Mouse (Mus musculus) heart, postnatal 25 days (tissue): ENCODE data around the gene Hrh2. TPM values are rescaled to one million over a fixed set of nuclear protein-coding genes. Genes with fewer than 3 reads are reported as not detected.

Experiments used
- DNase-seq: peaks from one replicate; pipeline ENCODE4 v3.0.0; 2022; ENCODE audit warnings: low spot score
- intact Hi-C: fragments of 180-260 bp; cut with DNase I; formaldehyde crosslinking; loops from one replicate; pipeline ENCODE4 v1.15.1; 2025
- total RNA-seq, 2 experiments: library from RNA; stranded (reverse); gene quantifications; 2 replicates each; pipeline ENCODE4 v1.2.3; 2021

The Hrh2 gene
- total RNA-seq = under 1 TPM; 0.10 to 0.28 TPM

- DNase-seq = no peak
- intact Hi-C loops = no loop called here
Observed at GRCm38 (mm10) chr13:54192021-54192481, at the start of gene Hrh2. Gene Hrh2 (plus strand): TSS chr13:54192129.

DNA sequence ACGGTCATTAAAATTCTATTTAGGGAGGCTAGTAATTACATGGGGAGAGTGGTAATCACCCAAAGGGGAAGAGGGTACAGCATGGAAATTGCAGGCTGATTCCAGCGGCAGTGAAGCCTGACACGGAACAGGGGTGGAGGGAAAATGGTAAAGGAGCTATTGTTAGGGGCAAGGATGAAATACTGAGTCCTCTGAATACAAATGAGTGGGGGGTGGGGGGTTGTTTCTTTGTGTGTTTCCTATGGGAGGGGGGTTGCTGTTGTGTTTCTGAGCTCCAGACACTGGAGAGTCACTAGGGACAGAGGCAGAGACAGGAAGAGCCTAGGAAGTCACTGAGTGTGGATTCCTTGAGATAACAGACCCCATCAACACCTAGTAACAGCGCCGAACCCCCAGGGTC is 48.1 kb upstream of the Hrh2 start:
- no peak for DNase-seq
- intact Hi-C loops = no loop called here

- no peak for DNase-seq
- intact Hi-C loops = no loop called here
Observed at GRCm38 (mm10) chr13:54144624-54145023, 47.3 kb upstream of the Hrh2 start.

DNA sequence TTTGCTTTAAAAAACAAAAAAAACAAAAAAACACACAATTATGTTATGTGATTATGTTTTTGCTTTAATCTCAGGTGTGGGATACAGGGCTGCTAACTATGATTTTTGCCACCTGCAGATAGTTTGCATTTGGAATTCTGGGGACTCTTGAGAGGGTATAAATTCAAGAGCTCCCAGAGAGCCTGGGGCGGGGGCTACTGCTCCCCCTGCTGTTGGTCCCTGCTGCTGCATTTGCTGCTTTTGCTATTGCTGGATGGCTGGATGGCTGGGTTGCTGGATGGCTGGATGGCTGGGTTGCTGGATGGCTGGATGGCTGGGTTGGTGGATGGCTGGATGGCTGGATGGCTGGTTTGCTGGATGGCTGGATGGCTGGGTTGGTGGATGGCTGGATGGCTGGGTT is 44.6 kb upstream of the Hrh2 start:
- DNase-seq = no peak
- intact Hi-C loops = no loop called here

DNA sequence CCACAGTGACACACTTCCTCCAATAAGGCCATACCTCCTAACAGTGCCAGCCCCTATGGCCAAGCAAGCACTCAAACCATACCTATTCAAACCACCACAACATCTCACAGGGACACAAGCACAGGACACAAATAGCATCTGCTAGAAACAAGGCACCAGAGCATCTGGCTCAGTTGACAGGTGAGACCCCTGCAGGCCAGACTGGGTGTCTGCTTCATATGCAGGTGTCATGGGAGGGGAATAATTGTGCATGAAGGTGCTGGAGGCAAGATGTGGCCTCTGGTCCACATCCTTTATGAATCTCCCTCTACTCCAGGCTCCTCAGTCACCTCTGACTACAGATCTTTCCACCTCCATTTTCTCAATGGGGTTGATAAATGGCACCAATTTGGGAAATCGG is 39.5 kb upstream of the Hrh2 start:
- DNase-seq = no peak
- intact Hi-C loops = no loop called here

GRCm38 (mm10) chr13:54152911-54153310 is 39.0 kb upstream of the Hrh2 start:
- intact Hi-C loops = no loop called here
- no peak for DNase-seq

DNA sequence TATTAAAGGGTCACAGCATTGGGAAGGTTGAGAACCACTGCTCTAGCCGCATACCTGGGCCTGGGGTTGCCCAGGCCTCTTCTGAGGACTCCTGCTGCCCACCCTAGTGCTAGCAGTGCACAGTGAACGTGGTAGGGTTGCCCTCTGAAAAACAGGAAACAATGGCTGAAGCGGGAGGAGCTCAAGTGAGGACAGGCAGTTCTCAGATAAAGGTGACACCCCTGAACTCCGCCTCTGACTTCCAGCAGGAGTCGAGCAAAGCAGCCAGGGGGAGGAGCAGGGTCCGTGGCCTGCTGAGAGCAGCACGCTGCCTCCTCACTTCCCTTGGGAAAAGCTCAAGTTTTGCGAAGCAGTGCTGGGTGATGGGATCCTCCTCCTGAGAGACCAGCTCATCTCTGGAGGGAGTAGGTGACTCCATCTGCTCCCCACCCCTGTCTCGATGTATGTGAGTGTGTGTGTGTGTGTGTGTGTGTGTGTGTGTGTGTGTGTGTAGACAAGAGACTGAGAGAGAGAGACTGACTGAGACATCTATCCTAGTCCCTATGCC is 38.2 kb upstream of the Hrh2 start:
- intact Hi-C loops = no loop called here

GRCm38 (mm10) chr13:54155822-54156221 is 36.1 kb upstream of the Hrh2 start:
- DNase-seq = no peak

More for the DNA sequence above, 38.2 kb upstream of the Hrh2 start:
- no peak for DNase-seq

GRCm38 (mm10) chr13:54159256-54159655 is 32.7 kb upstream of the Hrh2 start:
- intact Hi-C loops = no loop called here
- DNase-seq = no peak

More at GRCm38 (mm10) chr13:54155822-54156221, 36.1 kb upstream of the Hrh2 start:
- intact Hi-C loops = no loop called here

- DNase-seq = no peak
- intact Hi-C loops = no loop called here
Observed at GRCm38 (mm10) chr13:54159756-54160155, 32.2 kb upstream of the Hrh2 start.

DNA sequence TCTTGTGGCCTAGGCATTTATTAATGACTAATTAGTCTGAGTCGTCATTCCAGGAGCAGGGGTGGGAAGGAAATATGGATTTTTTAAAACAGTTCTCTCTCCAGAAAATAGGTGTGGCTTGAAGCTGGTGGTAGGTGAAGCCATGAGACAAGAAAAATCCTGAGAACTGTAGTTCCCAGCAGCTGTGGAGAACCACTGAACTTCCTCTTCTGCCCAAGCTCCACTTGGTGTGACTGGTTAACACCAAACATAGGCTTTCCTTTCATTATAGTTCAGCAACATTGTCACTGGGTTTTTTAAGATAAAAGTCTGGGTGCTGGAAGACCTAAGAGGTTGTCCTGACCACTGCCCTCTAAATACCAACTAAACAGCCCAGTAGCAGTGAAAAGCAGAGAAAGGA is 31.4 kb upstream of the Hrh2 start:
- intact Hi-C loops = no loop called here
- no peak for DNase-seq

DNA sequence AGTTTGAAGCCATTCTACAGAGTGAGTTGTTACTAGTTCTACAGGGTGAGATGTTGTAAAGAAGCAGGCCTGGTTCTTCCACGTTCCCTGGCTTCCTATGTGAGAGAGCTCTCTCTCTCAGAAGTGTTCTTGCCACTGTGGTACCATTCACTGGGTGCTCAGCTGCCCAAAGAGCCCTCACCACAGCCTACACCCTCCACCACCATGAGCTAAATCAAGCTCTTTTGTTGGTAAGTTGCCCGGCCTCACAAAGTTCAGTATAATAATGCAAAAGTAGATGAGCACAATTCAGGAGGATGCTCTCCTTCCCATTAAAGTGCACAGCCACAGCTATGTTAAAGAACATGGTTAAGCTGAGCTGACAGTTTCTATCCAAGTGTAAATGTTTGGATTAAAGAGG is 30.4 kb upstream of the Hrh2 start:
- DNase-seq = no peak
- intact Hi-C loops = no loop called here

GRCm38 (mm10) chr13:54163363-54163762 is 28.6 kb upstream of the Hrh2 start:
- intact Hi-C loops = no loop called here
- DNase-seq = no peak

- no peak for DNase-seq
- intact Hi-C loops = no loop called here
Observed at GRCm38 (mm10) chr13:54164462-54164861, 27.5 kb upstream of the Hrh2 start.

- intact Hi-C loops = no loop called here
- DNase-seq = no peak
Observed at GRCm38 (mm10) chr13:54165066-54165465, 26.9 kb upstream of the Hrh2 start.

DNA sequence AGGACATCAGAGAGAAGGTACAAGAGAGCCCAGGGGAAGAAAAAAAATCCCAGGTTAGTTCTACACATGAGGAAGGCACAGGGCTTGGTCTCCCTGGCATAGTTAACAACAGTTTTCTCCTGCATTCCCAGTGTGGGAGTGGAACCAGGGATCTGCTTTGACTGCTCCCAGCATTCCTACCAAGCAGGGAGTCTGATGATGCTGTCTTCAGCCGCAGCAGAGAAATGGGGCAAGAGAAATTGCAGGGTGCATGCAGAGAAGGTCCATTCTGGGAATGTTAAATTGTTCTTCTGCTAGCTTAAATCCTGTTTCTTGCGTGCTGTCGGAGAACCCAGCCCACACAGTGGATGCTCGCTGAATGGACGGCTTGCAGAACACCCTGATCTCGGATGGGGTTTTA is 26.2 kb upstream of the Hrh2 start:
- intact Hi-C loops = no loop called here
- DNase-seq = no peak

DNA sequence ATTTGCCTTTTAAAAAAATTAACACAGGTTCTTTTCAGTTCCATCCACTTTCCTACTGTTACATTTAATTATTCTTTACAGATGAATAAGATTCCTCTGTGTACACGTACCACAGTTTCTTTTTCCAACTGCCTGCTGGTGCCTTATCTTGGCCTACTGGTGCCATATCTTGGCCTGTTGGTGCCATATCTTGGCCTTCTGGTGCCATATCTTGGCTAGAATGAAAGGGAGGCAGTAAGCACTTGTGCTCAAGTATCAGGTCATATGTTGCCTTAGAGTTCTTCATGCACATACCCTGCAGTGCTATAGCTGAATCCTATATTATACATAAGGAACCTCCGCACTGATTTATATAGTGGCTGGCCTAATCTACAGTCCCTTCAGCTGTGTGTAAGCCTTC is 24.9 kb upstream of the Hrh2 start:
- intact Hi-C loops = no loop called here
- no peak for DNase-seq

- intact Hi-C loops = no loop called here
- no peak for DNase-seq
Observed at GRCm38 (mm10) chr13:54168675-54169074, 23.3 kb upstream of the Hrh2 start.

DNA sequence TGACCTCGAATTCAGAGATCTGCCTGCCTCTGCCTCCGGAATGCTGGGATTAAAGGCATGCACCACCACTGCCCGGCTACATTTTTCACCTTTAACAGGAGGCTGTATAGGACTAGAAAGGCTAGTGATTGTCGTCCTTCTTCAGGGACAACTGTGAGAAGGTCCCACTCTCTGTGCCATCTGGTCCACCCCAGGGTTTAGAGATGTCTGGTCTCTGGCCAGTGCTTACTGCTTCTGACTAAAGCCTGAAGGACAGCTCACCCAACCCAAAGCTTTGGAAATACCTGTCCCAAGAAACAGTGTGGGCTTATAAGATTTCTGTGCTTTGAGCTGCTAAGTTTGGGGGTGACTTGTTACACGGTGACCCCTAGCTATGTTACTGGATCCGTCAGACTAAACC is 21.6 kb upstream of the Hrh2 start:
- no peak for DNase-seq
- intact Hi-C loops = loop anchor here (10.0 kb wide), 1 partner anchor 55 kb away; no protein-coding TSS in a partner anchor

DNA sequence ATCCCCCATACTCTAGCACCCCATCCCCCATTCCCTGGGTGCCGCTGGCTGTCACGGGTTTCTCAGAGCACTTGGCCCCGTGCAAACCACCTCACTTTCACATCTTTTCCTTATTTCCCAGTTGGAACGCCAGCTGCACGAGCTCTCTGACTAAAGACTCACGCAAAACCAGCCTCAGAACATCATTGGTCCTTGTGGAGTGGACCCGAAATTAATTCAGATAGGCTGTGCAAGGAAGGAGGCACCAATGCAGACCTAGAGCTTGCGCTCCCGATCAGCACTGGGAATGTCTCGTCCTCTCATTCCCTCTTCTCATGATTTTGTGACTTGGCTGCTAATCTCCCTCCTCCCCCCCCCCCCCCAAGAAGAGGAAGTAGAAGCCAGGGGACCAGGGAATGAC is 20.6 kb upstream of the Hrh2 start:
- no peak for DNase-seq
- intact Hi-C loops = loop anchor here (10.0 kb wide), 1 partner anchor 53 kb away; no protein-coding TSS in a partner anchor

DNA sequence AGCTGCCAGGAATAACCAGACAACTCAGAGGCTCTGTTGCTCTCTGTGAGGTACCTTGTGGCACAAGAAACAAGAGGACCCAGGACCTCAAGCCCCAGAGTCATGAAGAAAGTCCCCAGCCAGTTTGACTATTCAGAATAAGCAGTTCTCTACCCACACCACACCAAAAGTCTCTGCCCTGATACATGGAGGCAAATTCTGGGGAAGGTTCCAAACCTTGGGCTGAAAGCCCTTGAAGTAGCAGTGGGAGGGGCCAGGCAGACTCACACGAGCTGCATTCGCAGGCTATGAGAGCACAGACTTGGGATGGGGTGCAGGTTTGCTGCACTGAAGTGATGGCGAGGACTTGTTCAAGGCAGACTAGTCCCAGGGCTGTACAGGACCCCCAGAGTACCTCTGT is 20.2 kb upstream of the Hrh2 start:
- no peak for DNase-seq
- intact Hi-C loops = loop anchor here (10.0 kb wide), 1 partner anchor 53 kb away; no protein-coding TSS in a partner anchor

DNA sequence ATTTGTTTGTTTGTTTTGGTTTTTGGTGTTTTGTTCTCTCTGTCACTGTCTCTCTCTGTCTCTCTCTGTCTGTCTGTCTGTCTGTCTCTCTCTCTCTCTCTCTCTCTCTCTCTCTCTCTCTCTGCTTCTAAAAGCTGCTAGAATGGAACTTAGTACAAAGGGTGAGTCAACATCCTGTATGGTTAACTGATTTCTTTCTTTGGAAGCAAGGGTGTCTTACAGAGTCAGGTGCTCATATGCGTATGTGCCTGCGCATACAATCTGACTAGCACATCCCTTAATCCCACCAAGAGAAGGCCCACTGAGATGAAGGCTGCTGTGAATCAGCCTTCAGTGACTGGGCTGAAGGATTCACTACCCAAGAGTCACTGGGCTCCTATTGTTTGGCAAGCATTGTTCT is 18.0 kb upstream of the Hrh2 start:
- intact Hi-C loops = loop anchor here (10.0 kb wide), 1 partner anchor 51 kb away; no protein-coding TSS in a partner anchor
- DNase-seq = no peak
